Mouse (Mus musculus) layer of hippocampus, adult 9-10 months (tissue): ENCODE data around the gene Pwp1.
"Not testable (repeated sequence)": the region's sequence is repeated elsewhere in the genome, so short reads cannot be mapped to it uniquely, and the experiment has no call there.

ENCODE experiments used
- DNase-seq: peaks from one replicate; pipeline ENCODE4 v3.0.0; 2022; ENCODE audit warnings: low spot score

The Pwp1 gene

DNA sequence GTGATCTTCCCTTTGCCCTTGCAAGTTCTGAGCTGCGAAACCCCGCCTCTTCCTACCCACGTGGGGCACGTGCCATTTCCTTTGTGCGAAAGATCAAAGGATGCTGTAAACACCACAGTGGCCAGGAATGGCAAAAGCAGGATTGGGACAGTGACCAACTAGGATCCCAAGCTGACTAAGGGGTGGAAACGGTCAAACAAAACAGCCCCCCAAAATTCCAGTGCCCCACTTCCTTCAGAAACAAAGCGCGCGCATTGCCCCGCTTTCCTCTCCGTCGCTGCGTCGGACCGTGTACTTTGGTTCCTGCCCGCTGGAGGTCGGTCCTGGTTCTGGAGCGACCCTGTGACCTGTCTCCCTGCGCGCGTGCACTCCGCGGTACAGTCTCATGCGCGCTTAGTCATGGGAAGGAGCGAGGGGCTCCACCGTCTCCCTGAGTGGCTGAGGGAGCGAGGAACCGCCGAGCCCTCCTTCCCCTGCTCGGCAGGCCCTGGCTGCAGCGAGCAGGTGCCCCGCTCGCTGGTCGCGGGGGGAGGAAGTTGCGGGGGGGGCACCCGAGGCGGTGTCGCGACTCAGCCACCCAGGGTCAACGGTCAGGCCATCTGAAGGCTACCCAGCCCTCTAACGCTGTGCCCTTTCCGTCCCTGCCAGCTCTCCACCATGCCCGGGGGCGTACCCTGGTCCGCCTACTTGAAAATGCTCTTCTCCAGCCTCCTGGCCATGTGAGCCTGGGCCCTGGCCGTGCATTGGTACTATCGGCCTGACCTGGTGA is at the start of gene Pwp1:
TSS of gene Pwp1 (plus strand) at position 410 of the 769 bp plus-strand sequence.
- not testable (repeated sequence) for DNase-seq

DNA sequence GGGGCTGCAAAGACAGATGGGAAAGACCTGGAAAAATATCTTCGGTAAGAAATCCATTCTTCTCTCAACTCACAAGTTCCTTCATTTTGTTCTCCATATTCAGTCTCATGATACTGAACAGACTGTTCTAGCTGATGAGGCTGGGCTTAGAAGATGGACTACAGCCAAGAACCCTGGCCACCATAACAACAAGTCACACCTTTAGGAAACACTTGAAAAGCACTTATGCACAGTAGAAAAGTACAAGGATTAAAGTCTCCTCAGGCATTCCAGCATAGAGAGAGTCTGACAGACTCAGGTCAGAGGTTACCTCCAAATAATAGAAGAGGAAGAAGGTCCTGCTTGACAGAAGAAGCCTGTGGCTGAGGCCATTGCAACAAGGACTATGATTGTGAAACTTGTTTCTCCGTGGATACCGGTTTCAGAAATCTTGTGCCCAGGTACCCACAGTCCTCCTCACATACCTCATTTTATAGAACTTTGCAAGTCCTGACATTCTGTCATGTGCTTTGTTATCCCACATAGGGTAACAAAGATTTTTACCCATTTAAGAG is 7.1 kb upstream of the Pwp1 start:
- DNase-seq: not testable (repeated sequence)

DNA sequence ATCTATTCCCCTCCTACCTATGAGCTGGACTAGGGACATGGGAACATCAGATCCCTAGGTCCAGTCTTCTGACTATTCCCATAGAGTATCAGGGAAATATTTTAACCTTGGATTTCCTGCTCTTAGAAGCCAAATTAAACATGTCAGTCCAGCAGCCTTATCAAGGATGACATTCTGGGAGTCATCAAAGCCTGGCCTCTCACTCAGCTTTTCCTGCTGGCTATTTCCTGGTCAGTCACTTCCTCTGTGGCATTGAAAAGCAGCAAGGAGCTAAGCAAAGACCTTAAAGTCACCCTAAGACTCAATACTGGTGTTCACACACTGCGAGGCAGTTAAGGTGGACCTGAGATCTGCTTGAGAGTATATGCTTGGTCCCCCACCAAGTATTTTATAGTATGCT is 5.5 kb upstream of the Pwp1 start:
- DNase-seq: not testable (repeated sequence)

DNA sequence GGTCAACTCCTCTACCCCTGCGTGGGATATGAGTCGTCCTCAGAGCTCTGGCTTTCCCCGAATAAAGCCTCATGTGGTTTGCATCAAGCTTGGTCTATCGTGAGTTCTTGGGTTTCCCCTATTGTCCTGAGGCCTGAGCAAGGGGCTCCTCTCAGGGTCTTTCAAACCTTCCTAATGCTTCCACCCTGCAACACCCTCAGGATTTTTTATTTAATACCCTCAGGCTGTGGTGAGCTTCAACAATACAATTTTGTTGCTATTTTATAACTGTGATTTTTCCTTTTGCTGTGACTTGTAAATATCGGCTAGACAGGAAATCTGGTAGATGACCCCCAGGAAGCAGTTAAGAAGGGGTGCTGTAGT is 591 bp upstream of the Pwp1 start:
- DNase-seq: not testable (repeated sequence)

DNA sequence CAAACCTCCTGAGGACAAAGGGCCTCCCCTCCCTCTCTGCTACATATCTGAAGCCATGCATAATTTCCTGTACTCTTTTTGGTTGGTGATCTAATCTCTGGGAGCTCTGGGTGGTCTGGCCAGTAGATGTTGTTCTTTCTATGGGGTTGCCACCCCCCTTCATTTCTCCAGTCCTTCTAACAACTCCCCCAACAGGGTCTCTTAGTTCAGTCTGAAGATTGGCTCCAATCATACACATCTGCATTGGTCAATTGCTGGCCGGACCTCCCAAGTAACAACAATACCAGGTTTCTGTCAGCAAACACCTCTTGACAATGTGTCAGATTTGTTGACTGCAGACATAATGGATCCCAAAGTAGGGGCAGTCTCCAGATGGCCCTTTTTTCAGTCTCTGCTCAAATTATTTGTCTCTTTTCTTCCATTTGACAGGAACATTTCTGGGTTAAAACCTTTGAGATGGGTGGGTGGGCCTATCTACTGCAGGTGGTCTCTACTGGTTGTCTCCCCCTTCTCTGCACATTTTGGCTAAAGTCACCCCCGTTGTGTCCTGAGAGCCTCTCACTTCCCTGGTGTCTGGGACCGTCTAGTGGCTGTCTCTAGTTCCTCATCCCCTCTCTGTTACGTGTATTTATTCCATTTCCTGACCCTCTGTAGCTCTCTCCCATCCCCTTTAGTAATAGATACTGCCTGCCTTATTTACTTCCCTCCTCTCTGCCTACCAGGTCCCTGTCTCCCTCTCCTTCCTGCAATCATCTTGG is 17.0 kb downstream of the Pwp1 start:
- DNase-seq: no peak

DNA sequence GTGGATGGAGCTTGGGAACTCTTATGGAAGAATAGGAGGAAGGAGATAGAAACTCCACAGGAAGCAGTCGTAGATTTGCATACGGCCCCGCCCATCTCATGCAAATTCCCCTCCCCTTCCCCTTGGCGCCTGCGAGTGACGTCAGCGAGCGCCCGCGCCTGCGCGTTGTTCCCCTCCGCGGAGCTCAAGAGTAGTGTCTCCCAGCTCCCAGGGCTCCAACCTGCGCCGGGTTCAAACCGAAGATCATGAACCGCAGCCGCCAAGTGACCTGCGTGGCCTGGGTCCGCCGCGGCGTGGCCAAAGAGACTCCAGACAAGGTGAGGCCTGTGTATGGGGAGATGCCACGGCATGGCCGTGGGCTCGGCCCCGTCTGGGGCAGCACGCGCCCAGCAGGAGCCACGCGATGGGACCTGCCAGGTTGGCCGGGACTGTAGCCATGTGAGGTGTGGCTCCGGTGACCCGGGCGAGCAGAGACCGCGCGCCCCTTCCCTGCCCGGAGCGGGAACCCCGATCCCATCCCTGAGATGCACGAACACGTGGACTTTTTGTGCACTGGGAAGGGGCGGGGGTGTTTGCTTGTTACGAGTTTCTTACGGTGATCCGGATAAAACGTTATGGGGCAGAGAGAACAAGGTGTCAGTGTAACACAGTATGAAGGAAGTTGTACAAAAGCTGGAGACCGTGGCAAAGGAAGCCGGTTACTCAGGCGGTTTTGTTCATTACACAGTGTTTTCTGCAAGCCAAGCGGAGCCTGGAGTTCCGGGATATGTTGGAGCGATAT is 42.6 kb downstream of the Pwp1 start:
- peak; percentile 85 for DNase-seq

DNA sequence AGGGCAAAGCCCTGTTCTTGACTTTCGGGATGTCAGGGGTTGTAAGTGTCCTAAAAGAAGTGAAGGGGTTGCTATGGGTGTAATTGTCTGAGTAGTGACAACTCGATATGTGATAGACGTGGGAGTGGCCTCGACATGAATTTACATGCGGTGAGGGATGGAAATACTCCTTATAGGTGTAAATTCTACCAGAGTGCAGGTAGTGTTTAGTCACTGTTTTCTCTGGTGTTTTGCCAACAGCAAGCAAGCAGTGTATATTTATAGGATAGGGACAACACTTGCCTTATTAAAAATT is 43.1 kb downstream of the Pwp1 start:
- DNase-seq: no peak

DNA sequence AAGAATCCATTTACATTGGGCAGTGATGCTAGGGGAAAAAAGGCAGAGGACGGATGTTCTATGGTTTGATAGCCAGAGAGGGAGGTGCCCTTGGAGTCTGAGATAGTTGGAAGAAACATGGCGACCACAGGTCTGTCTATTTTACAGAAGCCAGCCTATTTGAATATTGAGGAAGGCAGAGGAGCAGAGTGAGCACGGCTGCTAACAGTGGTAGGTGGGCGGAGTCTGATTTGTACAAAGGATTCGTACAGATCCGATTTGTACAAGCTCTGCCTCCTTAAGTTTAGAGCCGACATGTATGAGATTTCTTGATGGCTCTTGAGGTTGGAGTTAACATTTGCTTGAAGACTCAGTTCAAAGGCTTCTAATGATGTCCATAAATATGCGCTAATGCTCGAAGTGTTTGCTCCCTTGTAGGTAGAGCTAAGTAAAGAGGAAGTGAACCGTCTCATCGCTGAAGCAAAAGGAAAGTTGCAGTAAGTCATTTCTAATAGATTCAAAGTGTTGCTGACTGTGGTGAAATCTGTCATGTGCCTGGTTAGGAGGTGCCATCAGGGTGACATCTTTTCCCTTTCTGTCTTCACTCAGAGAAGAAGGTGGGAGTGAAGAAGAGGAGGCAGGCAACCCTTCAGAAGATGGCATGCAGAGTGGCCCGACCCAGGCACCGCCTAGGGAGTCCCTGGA is 44.7 kb downstream of the Pwp1 start:
- no peak for DNase-seq

DNA sequence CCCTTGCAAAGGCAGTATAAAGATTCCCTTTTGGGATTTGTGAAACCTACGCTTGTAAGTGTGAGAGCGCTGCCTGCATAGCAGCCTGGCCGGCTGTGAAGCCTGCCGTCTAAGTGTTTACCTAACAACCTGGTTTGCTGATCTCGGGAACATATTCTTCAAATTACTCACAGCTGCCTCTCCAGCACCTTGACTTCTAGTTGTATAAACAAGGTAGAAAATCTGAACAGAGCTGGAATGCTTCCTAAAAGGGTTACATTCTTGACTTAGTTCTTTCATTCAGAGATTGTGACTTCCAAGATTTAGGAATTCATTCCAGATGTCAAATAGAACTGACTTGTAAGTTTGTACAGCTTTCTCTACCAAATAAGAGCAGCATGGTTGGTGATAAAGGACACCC is 46.5 kb downstream of the Pwp1 start:
- no peak for DNase-seq

DNA sequence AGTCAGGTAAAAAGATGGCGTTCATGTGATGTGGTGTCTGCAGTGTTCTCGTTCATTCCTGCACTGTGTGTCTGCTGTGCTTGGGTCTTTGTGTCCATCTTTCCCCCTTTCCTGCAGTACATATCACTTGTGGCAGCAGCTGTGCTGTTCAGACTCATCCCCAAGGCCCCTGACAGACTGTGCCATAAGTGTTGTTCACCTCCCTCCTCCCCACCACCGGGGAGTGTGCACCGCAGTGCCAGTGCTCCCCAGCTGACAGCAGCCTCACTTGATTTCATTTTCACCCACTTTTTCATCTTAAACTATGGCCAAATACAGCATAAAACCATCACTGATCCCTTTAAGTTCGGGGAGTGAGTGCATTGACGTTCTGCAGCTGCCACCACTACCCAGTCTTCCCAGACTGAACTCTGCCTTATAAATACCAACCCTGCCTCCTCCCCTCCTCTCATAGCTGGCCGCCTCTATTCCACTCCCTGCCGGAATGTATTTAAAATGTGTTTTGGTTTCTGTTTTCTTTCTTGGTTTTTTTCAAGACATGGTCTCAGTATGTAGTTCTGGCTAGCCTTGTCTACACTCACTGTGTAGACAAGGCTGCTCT is 50.7 kb downstream of the Pwp1 start:
- no peak for DNase-seq

DNA sequence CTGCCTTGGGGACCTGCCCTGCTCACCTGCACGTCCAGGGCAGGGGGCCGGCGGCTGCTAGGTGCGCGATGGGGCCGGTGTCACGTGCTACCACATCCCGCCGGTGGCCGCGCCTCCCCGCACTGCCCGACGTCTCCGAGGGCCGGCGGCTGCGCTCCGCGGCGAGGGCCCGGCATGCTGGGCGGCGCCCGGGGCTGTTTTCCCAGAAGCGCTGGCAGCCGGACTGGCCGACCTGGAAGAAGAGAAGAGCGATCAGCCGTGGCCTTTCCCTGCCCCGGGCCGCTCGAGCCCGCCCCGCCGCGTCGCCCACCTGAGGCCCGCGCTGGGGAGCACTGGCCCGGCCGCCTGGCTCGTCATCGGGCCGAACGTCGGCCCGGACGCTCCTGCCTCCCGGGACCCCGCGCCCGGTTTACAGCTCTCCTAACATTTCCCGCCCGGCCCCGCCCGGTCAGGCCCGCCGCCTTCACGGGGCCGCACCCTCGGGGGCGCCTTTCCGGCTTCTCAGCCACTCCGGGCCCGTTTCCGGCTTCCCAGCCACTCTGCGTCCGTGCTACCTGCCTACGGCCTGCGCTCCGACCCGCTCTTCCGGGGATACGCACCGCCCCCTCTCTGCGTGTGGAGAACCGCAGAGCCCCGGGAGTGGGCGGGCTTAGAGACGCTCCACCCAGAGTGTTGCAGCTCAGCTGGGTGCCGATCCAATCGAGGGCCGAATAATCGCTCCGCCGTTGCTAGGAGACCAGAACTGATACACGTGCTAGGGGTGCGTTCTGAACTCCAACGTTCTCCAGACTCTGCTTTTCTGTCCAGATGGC is 87.4 kb downstream of the Pwp1 start, which contains the start of gene Prdm4:
TSS of gene Prdm4 (minus strand) at position 645 of the 812 bp plus-strand sequence.
- DNase-seq: peak; percentile 93

DNA sequence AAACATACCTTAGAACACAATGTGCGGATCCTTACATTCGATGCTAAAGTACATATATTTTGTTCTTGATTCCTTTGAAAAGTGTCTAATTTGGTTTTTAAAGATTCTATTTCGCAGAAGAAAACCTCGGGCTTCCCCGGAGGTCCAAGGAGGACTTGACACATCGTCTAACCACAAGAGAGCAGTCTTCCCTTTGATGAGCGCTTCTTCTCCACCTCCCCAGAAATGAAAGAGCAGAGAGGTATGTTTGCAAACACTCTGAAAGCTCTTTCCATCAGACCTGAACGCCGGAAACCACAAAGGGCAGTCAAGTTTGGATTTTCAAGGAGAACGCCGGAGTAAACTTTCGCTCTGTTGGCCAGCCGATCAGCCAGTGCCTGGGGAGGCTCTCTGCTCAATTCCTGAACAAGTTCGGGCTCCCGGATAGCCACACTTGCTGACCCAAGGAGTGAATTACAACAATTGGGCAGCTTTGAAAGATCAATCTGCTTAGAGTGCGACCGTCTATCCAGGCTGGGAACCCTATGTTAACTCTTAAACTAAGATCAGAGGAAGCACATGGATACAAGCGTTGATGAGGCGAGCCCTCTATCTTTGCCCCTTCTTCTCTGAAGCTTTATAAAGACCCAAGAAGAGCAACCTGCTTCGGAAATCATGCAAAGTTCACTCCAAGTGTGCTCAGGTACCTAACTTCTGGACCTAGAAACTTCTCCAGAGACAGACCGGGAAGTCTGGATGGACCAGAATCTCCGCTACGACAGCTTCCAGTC is 98.6 kb downstream of the Pwp1 start, which contains the start of gene Ascl4:
TSS of gene Ascl4 (plus strand) at position 6 of the 770 bp plus-strand sequence.
- no peak for DNase-seq

DNA sequence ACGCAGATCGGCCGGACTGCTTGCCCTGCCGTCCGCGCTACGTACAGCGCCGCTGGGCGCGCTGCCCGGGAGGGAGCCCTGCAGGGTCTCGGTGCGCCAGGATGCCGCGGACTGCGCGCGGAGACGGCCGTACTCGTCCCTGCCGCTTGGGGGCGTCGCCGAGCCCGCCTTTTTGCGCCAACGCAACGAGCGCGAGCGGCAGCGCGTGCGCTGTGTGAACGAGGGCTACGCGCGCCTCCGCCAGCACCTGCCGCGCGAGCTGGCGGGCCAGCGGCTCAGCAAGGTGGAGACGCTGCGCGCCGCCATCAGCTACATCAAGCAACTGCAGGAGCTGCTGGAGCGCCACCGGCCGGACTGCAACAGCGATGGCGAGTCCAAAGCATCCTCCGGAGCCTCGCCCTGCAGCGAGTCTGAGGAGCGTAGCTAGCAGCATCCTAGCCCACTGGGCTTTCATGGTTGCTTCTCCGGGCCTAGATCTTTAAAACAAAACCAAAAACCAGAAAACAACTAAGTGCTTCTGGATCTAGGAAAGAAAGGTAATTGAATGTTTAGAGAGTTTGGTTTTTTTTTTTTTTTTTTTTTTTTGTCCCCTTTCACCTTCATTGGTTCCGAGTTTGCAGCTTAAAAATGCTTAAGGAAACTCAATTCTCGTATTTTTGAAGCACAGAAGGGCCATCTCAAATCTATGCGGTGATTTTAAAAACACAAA is 99.4 kb downstream of the Pwp1 start:
- DNase-seq: peak; percentile 36

DNA sequence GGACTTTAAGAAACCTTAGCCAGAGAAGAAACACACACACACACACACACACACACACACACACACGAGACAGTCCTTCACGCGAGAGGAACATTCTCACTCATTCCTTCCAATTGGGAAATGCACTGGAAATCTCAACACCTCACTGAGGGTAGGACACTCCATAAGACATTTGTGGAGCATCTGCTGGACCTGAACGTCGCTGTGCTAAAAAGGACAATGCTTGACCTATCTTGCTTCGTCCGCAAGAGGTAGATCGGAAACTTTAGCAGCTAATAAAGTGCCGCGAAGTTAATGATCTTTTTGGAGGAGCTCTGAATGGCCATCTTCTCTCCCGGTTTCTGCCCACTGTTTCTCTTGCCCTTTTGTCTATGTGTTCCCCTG is 99.9 kb downstream of the Pwp1 start:
- no peak for DNase-seq

DNA sequence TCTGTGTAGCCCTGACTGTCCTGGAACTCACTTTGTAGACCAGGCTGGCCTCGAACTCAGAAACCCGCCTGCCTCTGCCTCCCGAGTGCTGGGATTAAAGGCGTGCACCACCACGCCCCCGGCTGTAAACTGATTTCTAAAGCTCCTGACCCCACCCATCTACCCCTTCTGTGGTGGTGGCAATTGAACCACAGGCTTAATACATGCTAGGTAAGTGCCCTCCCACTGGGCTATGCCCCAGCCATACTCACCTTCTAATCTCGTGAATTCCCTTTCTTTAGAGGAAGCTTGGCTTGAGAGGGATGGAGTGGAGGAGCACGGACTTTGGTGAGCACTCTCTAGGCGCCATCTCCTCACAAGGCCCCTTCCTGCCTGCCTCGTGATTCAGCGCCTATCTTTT is 100.7 kb downstream of the Pwp1 start:
- no peak for DNase-seq

DNA sequence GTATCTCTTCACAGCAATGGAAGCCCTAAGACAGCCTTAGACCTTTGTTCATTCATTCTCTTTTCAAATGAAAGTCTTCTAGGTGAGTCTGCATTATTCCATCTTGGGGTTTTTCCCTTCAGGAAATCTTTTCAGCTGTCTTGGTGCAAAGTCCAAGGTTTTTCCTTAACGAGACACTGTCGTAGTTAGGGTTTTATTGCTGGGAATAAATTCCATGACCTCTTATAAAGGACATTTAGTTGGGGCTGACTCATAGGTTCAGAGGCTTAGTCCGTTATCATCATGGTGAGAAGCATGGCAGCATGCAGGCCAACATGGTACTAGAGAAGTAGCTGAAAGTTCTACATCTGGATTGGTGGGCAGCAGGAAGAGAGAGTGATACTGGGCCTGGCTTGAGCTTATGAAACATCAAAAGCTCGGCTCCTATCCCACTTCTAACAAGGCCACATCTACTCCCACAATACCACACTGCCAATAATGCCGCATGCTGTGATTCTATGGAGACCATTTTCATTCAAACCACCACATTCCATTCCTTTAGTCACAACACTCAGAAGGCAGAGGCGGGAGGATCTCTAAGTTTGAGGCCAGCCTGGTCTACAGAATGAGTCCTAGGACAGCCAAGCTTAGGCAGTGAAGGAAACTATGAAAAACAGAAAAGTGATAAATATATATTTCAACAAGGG is 107.1 kb downstream of the Pwp1 start:
- no peak for DNase-seq
